Mouse (Mus musculus): ENCODE measurements around the gene Xirp2. TPM values are rescaled to one million over a fixed set of nuclear protein-coding genes. Genes with fewer than 3 reads are reported as not detected.

Gene Xirp2
- total and polyA plus RNA-seq, 3 experiments, result not detected

DNA sequence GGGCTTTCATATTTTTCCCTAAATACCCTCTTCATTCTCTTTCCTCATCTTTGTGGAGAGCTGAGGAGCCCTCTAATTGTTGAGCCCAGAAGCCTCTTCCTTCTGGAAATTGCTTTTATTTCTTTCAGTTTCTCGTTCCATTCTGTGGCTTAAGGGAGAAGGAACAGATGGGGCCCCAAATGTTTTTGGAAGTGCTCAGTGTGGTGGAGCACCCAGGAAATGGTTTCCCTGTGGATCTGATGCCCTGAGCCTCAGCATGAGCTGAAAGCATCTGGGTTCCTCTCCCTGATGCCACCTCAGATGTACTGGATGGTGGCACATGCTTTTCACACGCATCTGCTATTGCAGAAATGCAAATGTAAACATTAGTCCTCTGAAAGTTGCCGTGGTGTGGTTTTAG, 41.4 kb downstream of the Xirp2 start:
- Histone ChIP-seq H3K27ac (ENCODE audit: insufficient read depth, low read depth) (no peak overlapping the region), H3K36me3 (replicated peaks in 1 of 2; ENCODE audit: control insufficient read depth in 1 of 2, insufficient read depth in 1 of 2, low read length in 1 of 2) (no peaks in the 10 kb centered on the region), H3K4me3 (replicated peaks in 1 of 3; ENCODE audit: low read depth in 2 of 3, low read length in 2 of 3, poor library complexity in 1 of 3) (no peak overlapping the region), H3K79me2 (replicated peaks; ENCODE audit: control insufficient read depth, extremely low read depth, insufficient read depth, poor library complexity, severe bottlenecking) (no peaks in the 10 kb centered on the region), H3K4me2 (ENCODE audit: insufficient read depth, low read depth, poor library complexity, severe bottlenecking) (no peak overlapping the region), H3K27me3 (replicated peaks) (no peaks in the 10 kb centered on the region), H3K9me3 (replicated peaks; ENCODE audit: low read length) (peaks cover 35% of the 10 kb centered on the region), H3K9ac (ENCODE audit: insufficient read depth, low read depth) (no peak overlapping the region), H3K4me1 (ENCODE audit: control insufficient read depth in 1 of 2, insufficient read depth in 2 of 2) (no peaks in the 10 kb centered on the region)
- no peak for TF ChIP-seq MAX (IDR thresholded peaks at IDR 0.05; ENCODE audit: low read length)
- no peak for TF ChIP-seq MYC (IDR thresholded peaks at IDR 0.05; ENCODE audit: low read depth, low read length)
- TF ChIP-seq MEF2A (IDR thresholded peaks at IDR 0.05; ENCODE audit: borderline replicate concordance, low read depth, low read length), result no peak
- TF ChIP-seq SMC3 (IDR thresholded peaks at IDR 0.05; ENCODE audit: low read depth, low read length), result no peak
- TF ChIP-seq ZKSCAN1 (IDR thresholded peaks at IDR 0.05; ENCODE audit: borderline replicate concordance, low read depth, low read length), result no peak
- TF ChIP-seq HCFC1 (IDR thresholded peaks at IDR 0.05; ENCODE audit: low read depth, low read length), result no peak
- no peak for TF ChIP-seq GABPA (IDR thresholded peaks at IDR 0.05; ENCODE audit: insufficient replicate concordance, low read depth, low read length)
- dilution Hi-C loops (cut with MboI; ENCODE audit: extremely low pct_ligation_motif_present, extremely low pct_unique_long_range_greater_than_20kb, low sequenced_read_pairs), result no loop called here
- in situ Hi-C loops (cut with MboI; ENCODE audit: low pct_ligation_motif_present, low pct_unique_long_range_greater_than_20kb, low sequenced_read_pairs), result no loop called here
- no peak for DNase-seq (ENCODE audit: extremely low read depth)

GRCm38 (mm10) chr2:67488465-67489127, 42.8 kb downstream of the Xirp2 start:
- no peak overlapping the region for H3K4me2 ChIP-seq (ENCODE audit: insufficient read depth, low read depth, poor library complexity, severe bottlenecking)
- H3K4me3 ChIP-seq (replicated peaks in 1 of 3; ENCODE audit: low read depth in 2 of 3, low read length in 2 of 3, poor library complexity in 1 of 3), result no peak overlapping the region
- no peak overlapping the region for H3K27ac ChIP-seq (ENCODE audit: insufficient read depth, low read depth)
- peaks cover 36% of the 10 kb centered on the region for H3K9me3 ChIP-seq (replicated peaks; ENCODE audit: low read length)
- no peaks in the 10 kb centered on the region for H3K27me3 ChIP-seq (replicated peaks)
- no peaks in the 10 kb centered on the region for H3K36me3 ChIP-seq (replicated peaks in 1 of 2; ENCODE audit: control insufficient read depth in 1 of 2, insufficient read depth in 1 of 2, low read length in 1 of 2)
- dilution Hi-C loops (cut with MboI; ENCODE audit: extremely low pct_ligation_motif_present, extremely low pct_unique_long_range_greater_than_20kb, low sequenced_read_pairs) (no loop called here), in situ Hi-C loops (cut with MboI; ENCODE audit: low pct_ligation_motif_present, low pct_unique_long_range_greater_than_20kb, low sequenced_read_pairs) (no loop called here)
- TF ChIP-seq E2F4 (IDR thresholded peaks at IDR 0.05; ENCODE audit: insufficient replicate concordance, low read depth, low read length) (no peak), HCFC1 (IDR thresholded peaks at IDR 0.05; ENCODE audit: low read depth, low read length) (no peak), GABPA (IDR thresholded peaks at IDR 0.05; ENCODE audit: insufficient replicate concordance, low read depth, low read length) (no peak), BHLHE40 (IDR thresholded peaks at IDR 0.05; ENCODE audit: low read depth, low read length) (no peak), CHD1 (IDR thresholded peaks at IDR 0.05; ENCODE audit: low read depth, low read length) (no peak), JUN (IDR thresholded peaks at IDR 0.05; ENCODE audit: insufficient read depth, low read depth, low read length) (no peak), ZMIZ1 (IDR thresholded peaks at IDR 0.05; ENCODE audit: low read depth, low read length) (no peak), CTCF (conservative IDR thresholded peaks at IDR 0.05 in 1 of 2, IDR thresholded peaks at IDR 0.05 in 1 of 2; ENCODE audit: low read depth in 2 of 2, low read length in 2 of 2) (no peak), MAX (IDR thresholded peaks at IDR 0.05; ENCODE audit: low read length) (no peak), ZC3H11A (IDR thresholded peaks at IDR 0.05; ENCODE audit: low read depth, low read length) (no peak), ZKSCAN1 (IDR thresholded peaks at IDR 0.05; ENCODE audit: borderline replicate concordance, low read depth, low read length) (no peak), RAD21 (IDR thresholded peaks at IDR 0.05; ENCODE audit: low read depth, low read length) (no peak)
- H3K79me2 ChIP-seq (replicated peaks; ENCODE audit: control insufficient read depth, extremely low read depth, insufficient read depth, poor library complexity, severe bottlenecking), result no peaks in the 10 kb centered on the region
- no peak for DNase-seq (ENCODE audit: extremely low read depth)
- H3K9ac ChIP-seq (ENCODE audit: insufficient read depth, low read depth), result no peak overlapping the region
- H3K4me1 ChIP-seq (ENCODE audit: control insufficient read depth in 1 of 2, insufficient read depth in 2 of 2), result no peaks in the 10 kb centered on the region
